Mouse (Mus musculus): ENCODE results near the gene Chchd5. TPM values are rescaled to one million over a fixed set of nuclear protein-coding genes. Genes with fewer than 3 reads are reported as not detected.
A peak's percentile ranks its signal among the peaks of the same experiment; 100 is the strongest.

Gene Chchd5
- polyA plus RNA-seq, 1 experiment, result 20.4 TPM

GRCm38 (mm10) chr2:129093926-129094724, 35.4 kb upstream of the Chchd5 start:
- peak in 1 of 2 experiments; percentile 44 for DNase-seq (ENCODE audit: low read depth in 1 of 2, low spot score in 2 of 2)
- Histone ChIP-seq H3K4me3 (ENCODE audit: extremely low read depth, insufficient read depth, insufficient read length) (no peak overlapping the region), H3K27me3 (ENCODE audit: control insufficient read depth, insufficient read depth, low read length) (no peaks in the 10 kb centered on the region), H3K4me1 (ENCODE audit: control insufficient read depth, insufficient read depth, insufficient read length) (peaks cover 2% of the 10 kb centered on the region; the same call in 1 of the 2 replicates), H3K27ac (ENCODE audit: insufficient read depth, low read length) (peak overlapping the region; percentile 38), H3K36me3 (ENCODE audit: control insufficient read depth, insufficient read depth, low read length) (0 out of 2 replicates have a peak, but pooled peaks cover 1% of the 10 kb centered on the region)
- TF ChIP-seq POLR2A (IDR thresholded peaks at IDR 0.05; ENCODE audit: low read depth, low read length), result no peak
- 78% methylated on average over 18 of the region's 18 CpGs for WGBS

- peak; percentile 79 to 86 for DNase-seq (ENCODE audit: low read depth in 1 of 2, low spot score in 2 of 2)
- peaks cover 12% of the 10 kb centered on the region for H3K36me3 ChIP-seq (ENCODE audit: control insufficient read depth, insufficient read depth, low read length)
- peak within 1 kb of the TSS; percentile 81 for H3K4me3 ChIP-seq (ENCODE audit: extremely low read depth, insufficient read depth, insufficient read length)
- TF ChIP-seq CTCF (IDR thresholded peaks at IDR 0.05; ENCODE audit: extremely low read depth, insufficient read depth, insufficient read length, insufficient replicate concordance), result no peak
- peak; percentile 9; the same call in 1 of the 2 replicates for TF ChIP-seq POLR2A (IDR thresholded peaks at IDR 0.05; ENCODE audit: low read depth, low read length)
- WGBS, result under 1% methylated on average over 35 of the region's 35 CpGs
- no peaks in the 10 kb centered on the region for H3K27me3 ChIP-seq (ENCODE audit: control insufficient read depth, insufficient read depth, low read length)
- H3K4me1 ChIP-seq (ENCODE audit: control insufficient read depth, insufficient read depth, insufficient read length), result peaks cover 3% of the 10 kb centered on the region; the same call in 1 of the 2 replicates
- H3K27ac ChIP-seq (ENCODE audit: insufficient read depth, low read length), result no peak within 1 kb of the TSS
Observed at GRCm38 (mm10) chr2:129100784-129101310, 28.7 kb upstream of the Chchd5 start, which contains the start of gene Polr1b. Gene Polr1b (plus strand): TSS chr2:129100995.

DNA sequence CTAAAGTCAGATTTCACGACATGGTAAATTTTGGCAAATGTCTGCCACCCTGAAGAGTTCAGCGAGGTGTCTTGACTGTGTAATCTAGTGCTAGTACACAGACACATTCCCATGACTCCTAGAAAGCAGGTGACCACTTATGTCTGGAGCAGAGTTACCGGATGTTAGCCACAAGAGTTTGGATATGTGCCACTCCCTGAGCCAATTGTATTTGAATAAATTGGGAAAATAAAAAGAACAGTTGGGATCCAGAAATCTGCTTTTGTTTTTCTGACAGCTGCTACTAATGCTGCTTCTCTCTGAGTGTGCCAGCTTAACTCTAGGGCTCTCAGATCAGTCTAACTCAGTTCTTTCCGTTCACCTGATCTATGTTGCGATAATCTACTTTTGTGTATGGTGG, 16.6 kb upstream of the Chchd5 start:
- no peaks in the 10 kb centered on the region for H3K4me1 ChIP-seq (ENCODE audit: control insufficient read depth, insufficient read depth, insufficient read length)
- TF ChIP-seq CTCF (IDR thresholded peaks at IDR 0.05; ENCODE audit: extremely low read depth, insufficient read depth, insufficient read length, insufficient replicate concordance) (no peak), POLR2A (IDR thresholded peaks at IDR 0.05; ENCODE audit: low read depth, low read length) (no peak)
- no peak for DNase-seq (ENCODE audit: low read depth in 1 of 2, low spot score in 2 of 2)
- 94% methylated on average over 5 of the region's 5 CpGs for WGBS
- H3K27me3 ChIP-seq (ENCODE audit: control insufficient read depth, insufficient read depth, low read length), result no peaks in the 10 kb centered on the region
- H3K4me3 ChIP-seq (ENCODE audit: extremely low read depth, insufficient read depth, insufficient read length), result no peak overlapping the region
- no peak overlapping the region for H3K27ac ChIP-seq (ENCODE audit: insufficient read depth, low read length)
- peaks cover 42% of the 10 kb centered on the region for H3K36me3 ChIP-seq (ENCODE audit: control insufficient read depth, insufficient read depth, low read length)

DNA sequence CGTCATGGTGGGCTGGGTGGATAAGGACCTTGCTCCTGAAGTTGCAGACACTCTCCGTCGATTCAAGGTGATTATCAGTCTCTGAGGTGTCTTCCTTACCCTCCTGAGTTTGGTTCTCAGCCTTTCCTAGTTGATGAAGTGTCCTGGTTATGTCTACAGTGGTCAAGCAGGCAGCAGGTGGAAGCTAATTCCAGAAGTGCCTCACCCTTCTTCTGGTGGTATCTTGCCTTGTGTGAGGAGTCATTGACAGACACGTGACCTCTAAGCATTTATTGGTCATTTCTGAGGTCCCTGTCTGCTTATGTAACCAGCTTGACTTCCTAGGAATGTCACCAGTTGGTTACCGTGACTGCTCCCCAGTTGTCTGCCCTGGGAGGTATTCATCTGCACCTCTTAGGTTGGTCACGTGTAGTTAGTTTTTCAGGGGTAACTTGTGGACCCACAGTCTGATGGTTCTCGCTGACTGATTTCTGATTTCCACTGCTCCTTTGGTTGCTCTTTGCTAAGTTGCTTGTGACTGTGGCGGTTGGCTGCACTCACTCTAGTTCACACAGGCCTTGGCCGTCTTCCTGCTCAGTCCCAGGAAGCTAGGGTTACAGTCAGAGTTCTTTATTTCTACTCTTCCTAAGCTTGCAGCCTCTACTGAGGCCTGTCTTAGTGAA, 13.7 kb upstream of the Chchd5 start:
- Histone ChIP-seq H3K36me3 (ENCODE audit: control insufficient read depth, insufficient read depth, low read length) (peaks cover 46% of the 10 kb centered on the region), H3K4me1 (ENCODE audit: control insufficient read depth, insufficient read depth, insufficient read length) (no peaks in the 10 kb centered on the region), H3K27me3 (ENCODE audit: control insufficient read depth, insufficient read depth, low read length) (no peaks in the 10 kb centered on the region), H3K27ac (ENCODE audit: insufficient read depth, low read length) (no peak overlapping the region), H3K4me3 (ENCODE audit: extremely low read depth, insufficient read depth, insufficient read length) (no peak overlapping the region)
- TF ChIP-seq CTCF (IDR thresholded peaks at IDR 0.05; ENCODE audit: extremely low read depth, insufficient read depth, insufficient read length, insufficient replicate concordance) (no peak), POLR2A (IDR thresholded peaks at IDR 0.05; ENCODE audit: low read depth, low read length) (no peak)
- 91% methylated on average over 9 of the region's 9 CpGs for WGBS
- DNase-seq (ENCODE audit: low read depth in 1 of 2, low spot score in 2 of 2), result no peak

GRCm38 (mm10) chr2:129116368-129116739, 13.1 kb upstream of the Chchd5 start:
- Histone ChIP-seq H3K27ac (ENCODE audit: insufficient read depth, low read length) (no peak overlapping the region), H3K27me3 (ENCODE audit: control insufficient read depth, insufficient read depth, low read length) (no peaks in the 10 kb centered on the region), H3K4me1 (ENCODE audit: control insufficient read depth, insufficient read depth, insufficient read length) (no peaks in the 10 kb centered on the region), H3K4me3 (ENCODE audit: extremely low read depth, insufficient read depth, insufficient read length) (no peak overlapping the region), H3K36me3 (ENCODE audit: control insufficient read depth, insufficient read depth, low read length) (peaks cover 46% of the 10 kb centered on the region)
- no peak for TF ChIP-seq POLR2A (IDR thresholded peaks at IDR 0.05; ENCODE audit: low read depth, low read length)
- no peak for TF ChIP-seq CTCF (IDR thresholded peaks at IDR 0.05; ENCODE audit: extremely low read depth, insufficient read depth, insufficient read length, insufficient replicate concordance)
- 98% methylated on average over 1 of the region's 1 CpGs for WGBS
- DNase-seq (ENCODE audit: low read depth in 1 of 2, low spot score in 2 of 2), result no peak

GRCm38 (mm10) chr2:129118061-129118460, 11.4 kb upstream of the Chchd5 start:
- TF ChIP-seq POLR2A (IDR thresholded peaks at IDR 0.05; ENCODE audit: low read depth, low read length) (no peak), CTCF (IDR thresholded peaks at IDR 0.05; ENCODE audit: extremely low read depth, insufficient read depth, insufficient read length, insufficient replicate concordance) (no peak)
- 95% methylated on average over 12 of the region's 12 CpGs for WGBS
- Histone ChIP-seq H3K4me3 (ENCODE audit: extremely low read depth, insufficient read depth, insufficient read length) (no peak overlapping the region), H3K36me3 (ENCODE audit: control insufficient read depth, insufficient read depth, low read length) (peaks cover 42% of the 10 kb centered on the region), H3K27ac (ENCODE audit: insufficient read depth, low read length) (no peak overlapping the region), H3K4me1 (ENCODE audit: control insufficient read depth, insufficient read depth, insufficient read length) (no peaks in the 10 kb centered on the region), H3K27me3 (ENCODE audit: control insufficient read depth, insufficient read depth, low read length) (no peaks in the 10 kb centered on the region)
- no peak for DNase-seq (ENCODE audit: low read depth in 1 of 2, low spot score in 2 of 2)
